Mouse (Mus musculus) kidney, adult 2 months (tissue): ENCODE results near the gene Acsl3.

Experiments
- CTCF ChIP-seq: fragments of 200-500 bp; conservative IDR thresholded peaks from 2 replicates; pipeline ENCODE4 v1.5.1; 2011; ENCODE audit warnings: low read depth, mild to moderate bottlenecking, control low read depth, low read length, moderate library complexity, mixed read lengths; ENCODE audit not compliant: insufficient read depth, insufficient read length
- POLR2A ChIP-seq: fragments of 200-500 bp; IDR thresholded peaks from one replicate; pipeline ENCODE4 v1.6.1; 2011; ENCODE audit warnings: low read depth, low read length, control low read depth

- TF ChIP-seq POLR2A: no peak
- TF ChIP-seq CTCF: peak; percentile 95
Measured at GRCm38 (mm10) chr1:78724458-78725190, 67.0 kb downstream of the Acsl3 start.
